Mouse (Mus musculus): Measurements from ENCODE around the gene Gimap7.

- no peak for TF ChIP-seq POLR2A (IDR thresholded peaks at IDR 0.05; ENCODE audit: control insufficient read depth, extremely low read depth, insufficient read depth, low read length, poor library complexity)
- no peak for TF ChIP-seq CTCF (IDR thresholded peaks at IDR 0.05; ENCODE audit: borderline replicate concordance, control insufficient read depth, extremely low read depth, insufficient read depth, low read length, poor library complexity)
Measured at GRCm38 (mm10) chr6:48718455-48718854, at the start of gene Gimap7, which contains the start of gene Gm28053.
